Mouse (Mus musculus): ENCODE data around the gene Tet3. TPM values are rescaled to one million over a fixed set of nuclear protein-coding genes. Genes with fewer than 3 reads are reported as not detected.
"Not testable (repeated sequence)": the region's sequence is repeated elsewhere in the genome, so short reads cannot be mapped to it uniquely, and the experiment has no call there.

Tet3 gene
- polyA plus RNA-seq, 1 experiment = 36.2 TPM

DNA sequence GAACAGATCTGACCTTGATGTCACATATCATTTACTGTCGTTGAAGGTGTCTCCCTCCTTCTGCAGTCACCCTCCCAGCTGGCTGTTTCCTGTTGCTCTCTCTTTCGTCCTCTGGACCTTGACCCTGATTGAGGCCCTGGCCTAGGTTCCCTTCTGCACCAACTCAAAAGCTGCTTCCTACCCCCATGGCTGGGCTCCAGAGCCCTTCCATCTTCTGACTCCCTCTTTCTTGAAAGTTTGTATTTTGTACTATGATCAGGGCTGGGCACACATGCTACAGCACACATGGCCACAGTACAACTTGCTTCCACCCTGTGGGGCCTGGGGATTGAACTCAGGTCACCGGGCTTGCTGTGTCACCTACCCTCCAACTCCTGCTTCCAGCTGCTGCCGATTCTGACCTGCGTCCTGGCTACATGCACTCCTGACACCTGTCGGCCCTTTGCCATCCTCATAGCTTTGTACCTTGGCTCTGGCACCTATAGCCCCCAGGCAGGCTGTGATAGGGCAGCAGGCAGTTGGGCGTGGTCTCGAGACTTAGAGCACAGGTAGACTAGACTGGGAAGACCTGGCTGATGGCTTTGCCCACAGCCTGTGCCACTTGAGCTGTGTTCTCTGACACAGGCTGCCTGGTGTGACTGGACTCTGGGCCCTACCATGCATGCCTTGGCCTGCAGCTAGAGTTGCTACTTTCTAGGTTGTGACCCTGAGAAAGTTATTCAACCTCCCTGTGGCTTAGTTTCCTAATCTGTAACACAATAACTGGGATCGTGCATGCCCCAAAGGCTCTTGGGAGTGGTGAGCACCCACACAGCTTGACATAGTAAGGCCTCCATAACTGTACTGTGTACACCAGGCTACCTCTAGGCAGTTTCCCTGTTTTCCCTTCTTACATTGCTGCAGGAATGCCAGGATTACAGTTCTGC, 103.8 kb downstream of the Tet3 start:
- TF ChIP-seq CTCF (IDR thresholded peaks at IDR 0.05; ENCODE audit: borderline replicate concordance, extremely low read depth, insufficient read depth, insufficient read length) (no peak), POLR2A (IDR thresholded peaks at IDR 0.05; ENCODE audit: borderline replicate concordance, extremely low read depth, insufficient read depth, insufficient read length, poor library complexity, severe bottlenecking) (no peak)
- DNase-seq (ENCODE audit: low read depth) = no peak

DNA sequence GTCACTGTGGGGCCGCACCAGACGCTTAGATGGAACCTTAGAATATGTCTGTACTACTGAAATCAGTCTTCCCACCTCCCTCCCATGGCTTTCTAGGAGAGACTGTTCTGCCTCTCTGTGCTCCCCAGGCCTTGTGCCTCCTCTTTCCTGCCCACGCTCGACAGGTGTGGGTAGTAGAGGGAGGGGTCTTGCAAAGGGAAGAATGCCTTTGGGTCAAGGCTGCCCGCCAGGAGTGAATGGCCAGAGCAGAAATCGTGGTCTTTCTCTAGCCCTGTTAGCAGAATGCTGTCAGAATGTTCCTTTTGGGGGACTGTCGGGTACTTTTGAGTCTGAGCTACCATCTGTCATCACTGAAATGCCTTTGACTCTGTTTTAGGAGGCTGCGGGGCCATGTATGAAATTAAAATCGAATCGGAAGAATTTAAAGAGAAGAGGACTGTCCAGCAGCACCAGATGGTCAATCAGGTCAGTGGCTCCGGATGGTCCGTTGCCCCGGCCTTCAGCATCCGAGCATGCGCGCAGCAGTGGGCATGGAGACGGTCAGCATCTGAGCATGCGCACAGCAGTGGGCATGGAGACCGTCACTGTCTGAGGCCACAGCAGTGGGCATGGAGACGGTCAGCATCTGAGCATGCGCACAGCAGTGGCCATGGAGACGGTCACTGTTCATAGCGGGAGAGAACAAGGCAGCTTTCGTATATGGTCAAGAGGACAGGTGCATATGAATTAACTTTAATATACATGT, 106.0 kb downstream of the Tet3 start:
- DNase-seq (ENCODE audit: low read depth) = no peak
- TF ChIP-seq CTCF (IDR thresholded peaks at IDR 0.05; ENCODE audit: borderline replicate concordance, extremely low read depth, insufficient read depth, insufficient read length) (no peak), POLR2A (IDR thresholded peaks at IDR 0.05; ENCODE audit: borderline replicate concordance, extremely low read depth, insufficient read depth, insufficient read length, poor library complexity, severe bottlenecking) (no peak)

DNA sequence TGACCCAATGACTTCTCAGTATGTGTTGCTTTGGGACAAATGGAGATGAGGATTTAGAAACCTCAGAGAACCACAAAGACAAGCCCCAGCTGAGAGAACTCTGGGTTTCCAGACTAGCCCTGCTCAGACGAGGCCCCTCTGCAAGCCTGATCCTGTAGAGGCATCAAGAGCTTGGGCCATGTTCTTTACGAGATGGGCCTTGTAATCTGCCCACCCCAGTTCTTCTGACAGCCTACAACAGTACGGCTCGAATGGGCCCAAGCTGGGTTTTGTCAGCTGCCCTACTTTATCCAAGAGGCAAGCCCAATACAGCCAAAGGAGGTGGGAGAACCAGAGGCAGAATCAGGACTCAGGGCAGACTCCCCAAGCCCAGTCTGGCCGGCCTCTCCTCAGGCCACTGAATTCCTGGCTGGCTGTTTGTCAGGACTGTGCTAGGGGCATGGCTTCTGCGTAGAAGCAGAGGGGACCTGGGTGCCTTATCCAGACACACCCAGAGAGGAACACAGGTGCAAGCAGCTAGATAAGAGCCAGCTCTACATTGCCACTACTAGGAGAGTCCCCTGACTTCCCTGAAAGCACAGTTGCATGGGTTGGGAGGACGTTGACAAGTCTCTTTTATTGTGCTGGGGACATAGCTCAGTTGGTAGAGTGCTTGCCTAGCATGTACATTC, 107.3 kb downstream of the Tet3 start:
- no peak for DNase-seq (ENCODE audit: low read depth)

DNA sequence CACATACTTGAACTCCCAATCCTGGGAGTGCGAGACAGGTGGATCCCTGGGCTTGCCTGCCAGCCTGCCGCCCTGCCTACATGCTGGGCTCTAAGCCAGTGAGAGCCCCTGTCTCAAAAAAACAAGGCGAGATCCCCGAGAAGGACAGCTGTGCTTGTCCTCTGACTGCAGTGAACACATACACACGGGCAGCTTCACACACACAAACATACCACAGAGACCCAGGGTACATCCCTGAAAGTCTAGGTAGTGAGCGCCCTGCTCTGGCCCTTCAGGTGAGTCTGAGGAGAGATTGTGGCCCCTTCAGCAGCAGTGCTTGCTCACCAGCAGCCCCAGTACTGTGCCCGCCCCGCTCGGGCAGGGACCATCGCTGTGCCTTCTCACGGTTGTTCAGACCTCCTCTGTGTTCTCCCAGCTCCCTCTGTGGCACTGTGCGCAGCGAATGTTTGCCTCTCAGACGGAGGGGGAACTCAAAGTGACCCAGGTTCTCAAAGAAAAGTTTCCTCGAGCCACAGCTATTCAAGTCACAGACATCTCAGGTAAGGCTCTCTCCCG, 108.0 kb downstream of the Tet3 start:
- no peak for DNase-seq (ENCODE audit: low read depth)
- no peak for TF ChIP-seq POLR2A (IDR thresholded peaks at IDR 0.05; ENCODE audit: borderline replicate concordance, extremely low read depth, insufficient read depth, insufficient read length, poor library complexity, severe bottlenecking)
- TF ChIP-seq CTCF (IDR thresholded peaks at IDR 0.05; ENCODE audit: borderline replicate concordance, extremely low read depth, insufficient read depth, insufficient read length) = no peak

More for the DNA sequence above, 107.3 kb downstream of the Tet3 start:
- TF ChIP-seq CTCF (IDR thresholded peaks at IDR 0.05; ENCODE audit: borderline replicate concordance, extremely low read depth, insufficient read depth, insufficient read length) (no peak), POLR2A (IDR thresholded peaks at IDR 0.05; ENCODE audit: borderline replicate concordance, extremely low read depth, insufficient read depth, insufficient read length, poor library complexity, severe bottlenecking) (no peak)

DNA sequence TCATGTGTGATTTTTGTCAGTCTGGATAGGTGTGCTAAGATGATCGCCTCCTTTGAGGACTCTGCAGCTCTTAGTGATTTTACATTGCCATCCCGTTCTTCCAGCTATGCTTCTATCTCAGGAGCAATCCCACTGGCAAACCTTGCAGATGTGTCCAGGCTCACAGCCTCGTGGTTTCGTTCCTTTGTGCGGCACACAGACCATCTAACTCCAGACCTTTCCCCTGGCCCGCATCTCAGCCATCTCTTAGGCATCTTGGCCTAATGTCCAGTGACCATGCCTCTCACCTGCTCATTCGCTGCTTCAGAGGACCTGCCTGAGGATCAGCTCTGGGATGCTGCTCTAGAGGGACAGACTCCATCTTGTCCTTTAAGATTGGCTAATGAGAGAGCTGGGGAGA, 108.7 kb downstream of the Tet3 start:
- DNase-seq (ENCODE audit: low read depth) = no peak

DNA sequence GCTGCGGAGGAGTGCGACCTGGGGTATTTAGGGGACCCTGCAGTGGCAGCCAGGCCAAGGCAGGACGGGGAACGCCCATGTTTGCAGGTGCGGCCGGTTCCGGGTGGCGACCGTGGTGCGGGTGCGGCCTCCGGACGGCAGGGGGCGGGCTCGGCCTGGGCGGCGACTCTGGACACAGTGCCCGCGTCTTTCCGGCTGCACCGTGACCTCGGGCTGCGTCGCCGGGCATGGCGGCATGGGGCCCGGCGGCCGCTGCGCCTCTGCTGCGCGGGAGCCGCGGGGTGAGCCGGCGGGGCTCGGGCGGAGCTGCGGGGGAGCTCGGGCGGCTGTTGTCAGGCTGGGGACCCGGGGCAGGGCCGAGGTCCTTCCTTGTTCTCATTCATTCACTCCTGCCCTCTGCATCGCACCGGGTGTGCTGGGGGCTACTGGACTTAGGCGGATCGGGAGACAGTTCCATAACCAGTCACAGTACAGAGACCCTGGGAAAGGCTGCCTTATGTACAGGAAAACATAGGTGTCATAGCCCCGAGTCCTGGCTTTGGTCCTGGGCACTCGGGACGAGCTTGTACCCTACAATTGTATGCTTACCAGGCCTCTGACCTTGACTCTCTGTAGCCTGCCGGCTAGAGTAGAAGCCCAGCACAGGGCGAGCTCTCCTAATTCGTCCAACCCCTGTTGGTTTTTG, 109.5 kb downstream of the Tet3 start:
- peak; percentile 82 for DNase-seq (ENCODE audit: low read depth)
- peak; percentile 96 for TF ChIP-seq POLR2A (IDR thresholded peaks at IDR 0.05; ENCODE audit: borderline replicate concordance, extremely low read depth, insufficient read depth, insufficient read length, poor library complexity, severe bottlenecking)
- peak; percentile 82 for TF ChIP-seq CTCF (IDR thresholded peaks at IDR 0.05; ENCODE audit: borderline replicate concordance, extremely low read depth, insufficient read depth, insufficient read length)

More for the DNA sequence above, 108.7 kb downstream of the Tet3 start:
- TF ChIP-seq CTCF (IDR thresholded peaks at IDR 0.05; ENCODE audit: borderline replicate concordance, extremely low read depth, insufficient read depth, insufficient read length) (no peak), POLR2A (IDR thresholded peaks at IDR 0.05; ENCODE audit: borderline replicate concordance, extremely low read depth, insufficient read depth, insufficient read length, poor library complexity, severe bottlenecking) (no peak)

DNA sequence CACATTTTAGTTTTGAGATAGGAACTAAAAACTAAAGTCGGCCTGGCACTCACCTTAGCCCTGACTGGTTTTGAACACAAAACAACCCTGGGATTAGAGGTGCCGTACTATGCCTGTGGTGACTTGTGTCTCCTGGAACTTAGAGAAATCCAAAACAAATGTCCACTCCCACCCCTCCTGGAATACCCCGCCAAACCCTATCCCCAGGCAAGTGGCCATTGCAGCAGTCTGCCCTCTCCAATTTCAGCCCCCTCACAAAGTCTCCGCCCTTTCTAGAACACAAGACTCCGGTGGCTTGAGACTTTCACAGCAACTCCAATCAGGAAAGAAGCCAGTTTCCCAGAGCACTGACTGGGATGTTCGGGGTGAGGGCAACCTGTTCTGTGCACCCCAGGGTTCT, 110.0 kb downstream of the Tet3 start, which contains the start of gene Bola3:
TSS of gene Bola3 (plus strand) at position 275 of the 400 bp plus-strand sequence.
- TF ChIP-seq POLR2A (IDR thresholded peaks at IDR 0.05; ENCODE audit: borderline replicate concordance, extremely low read depth, insufficient read depth, insufficient read length, poor library complexity, severe bottlenecking) (no peak), CTCF (IDR thresholded peaks at IDR 0.05; ENCODE audit: borderline replicate concordance, extremely low read depth, insufficient read depth, insufficient read length) (no peak)

DNA sequence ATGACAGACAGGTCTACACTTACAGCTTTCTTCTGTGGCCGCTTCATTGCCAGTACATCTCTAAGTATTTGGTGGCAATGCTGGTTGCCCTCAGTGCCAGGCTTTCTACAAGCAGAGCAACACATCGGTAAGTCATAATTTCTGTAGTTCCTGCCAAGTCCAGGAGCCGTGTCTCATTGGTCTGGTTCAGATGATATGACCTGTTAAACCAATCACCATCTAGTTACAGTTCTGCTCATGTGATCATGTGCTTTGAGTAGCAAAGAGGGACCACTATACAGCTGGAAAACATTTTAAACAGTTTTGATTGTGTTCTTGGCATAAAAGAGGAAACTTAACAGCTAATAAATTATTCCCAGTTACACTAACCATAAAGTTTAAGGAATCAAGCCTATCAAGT, 111.0 kb downstream of the Tet3 start:
- TF ChIP-seq CTCF (IDR thresholded peaks at IDR 0.05; ENCODE audit: borderline replicate concordance, extremely low read depth, insufficient read depth, insufficient read length) = no peak
- no peak for DNase-seq (ENCODE audit: low read depth)

More for the DNA sequence above, 110.0 kb downstream of the Tet3 start, which contains the start of gene Bola3:
- no peak for DNase-seq (ENCODE audit: low read depth)

DNA sequence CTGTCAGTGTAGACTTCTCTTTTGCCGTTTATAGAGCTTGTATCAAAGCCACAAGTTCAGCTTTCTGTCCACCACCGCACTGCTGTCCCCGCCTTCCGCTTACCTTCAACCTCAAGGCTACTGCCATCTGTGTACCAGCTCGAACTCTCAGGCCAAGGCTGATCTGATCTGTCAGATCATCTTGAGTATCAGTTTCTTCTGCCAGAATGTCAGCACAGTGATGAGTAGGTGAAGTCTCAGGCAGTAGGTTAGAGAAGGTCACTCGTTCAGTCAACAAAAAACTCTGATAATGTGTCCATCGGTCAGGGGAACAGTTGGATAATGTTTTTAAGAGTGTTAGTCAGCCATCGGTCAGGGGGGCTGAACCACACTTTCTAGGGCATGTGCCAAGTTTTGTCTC, 113.6 kb downstream of the Tet3 start:
- not testable (repeated sequence) for DNase-seq (ENCODE audit: low read depth)

DNA sequence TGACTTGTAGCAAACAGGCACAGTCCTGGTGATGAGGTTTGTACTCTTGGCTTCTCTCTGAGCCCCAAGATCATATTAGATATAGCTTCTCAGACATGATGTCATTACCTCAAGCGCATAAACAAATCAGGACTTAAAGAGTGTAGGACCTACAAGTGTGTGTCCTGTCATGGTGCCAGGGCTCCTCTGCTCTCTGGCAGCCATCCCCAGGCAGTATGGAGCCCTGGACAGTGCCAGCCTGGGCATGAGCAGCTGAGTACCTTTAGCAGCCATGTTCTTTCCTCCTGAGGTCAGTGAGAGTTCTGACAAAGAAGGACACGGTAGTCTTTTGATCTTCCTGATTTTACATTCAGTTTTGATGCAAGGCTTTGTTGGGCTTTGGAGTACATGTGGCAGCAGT, 115.9 kb downstream of the Tet3 start:
- no peak for DNase-seq (ENCODE audit: low read depth)
- TF ChIP-seq POLR2A (IDR thresholded peaks at IDR 0.05; ENCODE audit: borderline replicate concordance, extremely low read depth, insufficient read depth, insufficient read length, poor library complexity, severe bottlenecking) (no peak), CTCF (IDR thresholded peaks at IDR 0.05; ENCODE audit: borderline replicate concordance, extremely low read depth, insufficient read depth, insufficient read length) (no peak)

DNA sequence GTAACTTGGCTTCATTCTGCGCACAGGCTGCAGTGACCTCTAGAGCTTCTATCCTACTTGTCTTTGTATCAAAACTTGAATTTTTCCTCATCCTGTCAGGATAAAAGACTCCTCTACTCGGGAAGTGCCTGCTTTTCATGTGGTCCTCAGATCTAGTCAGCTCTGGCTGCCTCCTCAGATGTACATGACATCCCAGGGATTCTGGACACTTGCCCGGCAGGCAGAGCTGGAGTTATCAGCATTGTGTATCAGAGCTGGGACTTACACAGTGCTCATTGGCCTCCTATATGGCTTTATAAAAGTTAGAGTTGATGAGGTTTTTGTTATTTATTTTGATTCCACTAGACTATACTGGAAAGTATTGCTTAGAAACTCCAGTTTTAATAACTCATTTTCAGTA, 117.5 kb downstream of the Tet3 start:
- DNase-seq (ENCODE audit: low read depth) = no peak

More for the DNA sequence above, 117.5 kb downstream of the Tet3 start:
- TF ChIP-seq CTCF (IDR thresholded peaks at IDR 0.05; ENCODE audit: borderline replicate concordance, extremely low read depth, insufficient read depth, insufficient read length) (no peak), POLR2A (IDR thresholded peaks at IDR 0.05; ENCODE audit: borderline replicate concordance, extremely low read depth, insufficient read depth, insufficient read length, poor library complexity, severe bottlenecking) (no peak)
